Mouse (Mus musculus): ENCODE results near the gene Nus1. TPM values are rescaled to one million over a fixed set of nuclear protein-coding genes. Genes with fewer than 3 reads are reported as not detected.

Nus1 gene
- polyA plus RNA-seq, 1 experiment from 2014 or later = 12.9 TPM

DNA sequence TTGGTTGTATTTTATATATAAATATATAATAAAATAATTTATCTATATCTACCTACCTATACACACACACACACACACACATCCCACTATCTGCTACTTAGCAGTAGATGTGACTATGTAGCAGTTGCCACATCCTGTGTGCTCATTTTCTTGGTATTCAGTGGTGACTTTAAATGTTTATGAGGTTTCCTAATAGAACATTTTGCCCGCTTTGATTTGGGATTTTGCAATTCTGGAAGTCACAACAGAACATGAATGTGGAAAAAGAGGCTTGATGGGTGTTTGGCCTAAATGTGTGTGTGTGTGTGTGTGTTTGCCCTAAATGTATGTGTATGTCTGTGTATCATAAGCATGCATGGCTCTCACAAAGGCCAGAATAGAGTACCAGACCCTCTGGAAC, 33.8 kb upstream of the Nus1 start:
- Histone ChIP-seq H3K4me2 (ENCODE audit: low read depth, low read length) (no peak overlapping the region), H3K4me3 (ENCODE audit: low read length) (no peak overlapping the region), H3K27ac (ENCODE audit: low read length) (no peak overlapping the region), H3K9ac (ENCODE audit: low read depth, low read length) (no peak overlapping the region), H3K27me3 (replicated peaks; ENCODE audit: control insufficient read depth, insufficient read depth, low read length) (no peaks in the 10 kb centered on the region), H3K9me3 (ENCODE audit: control insufficient read depth, low read length) (no peaks in the 10 kb centered on the region), H3K36me3 (ENCODE audit: control insufficient read depth, insufficient read depth, low read length) (no peaks in the 10 kb centered on the region), H3K4me1 (ENCODE audit: control insufficient read depth, insufficient read depth, low read length) (peaks cover 5% of the 10 kb centered on the region; the same call in 1 of the 2 replicates)
- 96% methylated on average over 1 of the region's 1 CpGs for WGBS
- ATAC-seq = no peak

DNA sequence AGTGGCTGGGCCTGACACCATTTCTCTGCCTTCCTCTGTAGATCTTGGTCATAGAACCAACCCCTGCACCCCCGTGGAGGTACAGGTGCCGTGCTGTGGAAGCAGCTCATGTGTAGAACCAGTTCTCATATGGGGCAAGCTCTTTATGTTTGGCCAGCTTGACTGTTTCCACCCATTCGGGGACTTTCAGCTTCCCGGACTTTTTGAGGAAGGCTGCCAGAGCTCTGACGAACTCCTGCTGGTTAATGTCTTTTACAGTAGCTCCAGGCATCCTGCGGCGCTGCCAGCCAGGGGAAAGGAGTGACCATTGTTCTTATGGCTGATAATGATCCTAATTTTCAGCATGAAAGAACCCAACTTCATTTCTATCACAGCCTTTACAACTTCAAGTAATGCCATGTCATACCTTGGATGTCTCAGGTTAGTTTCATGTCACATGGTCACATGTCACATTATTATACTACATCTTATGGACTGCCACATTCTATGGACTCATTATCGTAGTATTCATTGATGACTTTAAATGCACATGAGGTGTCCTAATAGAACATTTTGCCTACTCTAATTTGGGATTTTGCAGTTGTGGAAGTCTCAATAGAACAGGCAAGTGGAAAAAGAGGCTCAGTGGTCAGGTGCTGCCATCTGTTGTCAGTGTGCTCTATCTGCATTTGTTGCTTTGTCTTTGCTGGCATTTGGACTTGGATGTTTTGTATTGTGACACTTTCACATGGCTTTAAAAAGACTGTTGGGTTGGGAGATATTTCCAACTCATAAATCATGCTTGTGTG, 32.3 kb upstream of the Nus1 start:
- WGBS = 46% methylated on average over 8 of the region's 8 CpGs
- ATAC-seq = no peak
- Histone ChIP-seq H3K4me3 (ENCODE audit: low read length) (no peak overlapping the region), H3K9ac (ENCODE audit: low read depth, low read length) (no peak overlapping the region), H3K36me3 (ENCODE audit: control insufficient read depth, insufficient read depth, low read length) (no peaks in the 10 kb centered on the region), H3K4me2 (ENCODE audit: low read depth, low read length) (no peak overlapping the region), H3K27me3 (replicated peaks; ENCODE audit: control insufficient read depth, insufficient read depth, low read length) (no peaks in the 10 kb centered on the region), H3K27ac (ENCODE audit: low read length) (no peak overlapping the region), H3K4me1 (ENCODE audit: control insufficient read depth, insufficient read depth, low read length) (peaks cover 5% of the 10 kb centered on the region; the same call in 1 of the 2 replicates), H3K9me3 (ENCODE audit: control insufficient read depth, low read length) (no peaks in the 10 kb centered on the region)

GRCm38 (mm10) chr10:52387192-52387591, 30.2 kb upstream of the Nus1 start:
- Histone ChIP-seq H3K4me1 (ENCODE audit: control insufficient read depth, insufficient read depth, low read length) (peaks cover 8% of the 10 kb centered on the region; the same call in 1 of the 2 replicates), H3K4me3 (ENCODE audit: low read length) (no peak overlapping the region), H3K9ac (ENCODE audit: low read depth, low read length) (no peak overlapping the region), H3K27ac (ENCODE audit: low read length) (no peak overlapping the region), H3K36me3 (ENCODE audit: control insufficient read depth, insufficient read depth, low read length) (no peaks in the 10 kb centered on the region), H3K9me3 (ENCODE audit: control insufficient read depth, low read length) (no peaks in the 10 kb centered on the region), H3K27me3 (replicated peaks; ENCODE audit: control insufficient read depth, insufficient read depth, low read length) (no peaks in the 10 kb centered on the region), H3K4me2 (ENCODE audit: low read depth, low read length) (no peak overlapping the region)
- no peak for ATAC-seq
- 60% methylated on average over 4 of the region's 4 CpGs for WGBS

- no peak within 1 kb of the TSS for H3K9ac ChIP-seq (ENCODE audit: low read depth, low read length)
- no peak within 1 kb of the TSS for H3K4me3 ChIP-seq (ENCODE audit: low read length)
- H3K36me3 ChIP-seq (ENCODE audit: control insufficient read depth, insufficient read depth, low read length) = no peaks in the 10 kb centered on the region
- ATAC-seq = no peak
- no peaks in the 10 kb centered on the region for H3K9me3 ChIP-seq (ENCODE audit: control insufficient read depth, low read length)
- H3K27me3 ChIP-seq (replicated peaks; ENCODE audit: control insufficient read depth, insufficient read depth, low read length) = no peaks in the 10 kb centered on the region
- H3K27ac ChIP-seq (ENCODE audit: low read length) = no peak within 1 kb of the TSS
- no peak within 1 kb of the TSS for H3K4me2 ChIP-seq (ENCODE audit: low read depth, low read length)
- H3K4me1 ChIP-seq (ENCODE audit: control insufficient read depth, insufficient read depth, low read length) = 0 out of 2 replicates have a peak, but pooled peaks cover 3% of the 10 kb centered on the region
- 80% methylated on average over 5 of the region's 5 CpGs for whole genome bisulfite sequencing
Observed at GRCm38 (mm10) chr10:52388922-52389430, 28.4 kb upstream of the Nus1 start, which contains the start of gene Nepn. TSS of gene Nepn (plus strand) at chr10:52388972.

GRCm38 (mm10) chr10:52389438-52389837, 27.9 kb upstream of the Nus1 start:
- Histone ChIP-seq H3K4me2 (ENCODE audit: low read depth, low read length) (no peak overlapping the region), H3K9me3 (ENCODE audit: control insufficient read depth, low read length) (no peaks in the 10 kb centered on the region), H3K4me3 (ENCODE audit: low read length) (no peak overlapping the region), H3K4me1 (ENCODE audit: control insufficient read depth, insufficient read depth, low read length) (0 out of 2 replicates have a peak, but pooled peaks cover 3% of the 10 kb centered on the region), H3K27me3 (replicated peaks; ENCODE audit: control insufficient read depth, insufficient read depth, low read length) (no peaks in the 10 kb centered on the region), H3K27ac (ENCODE audit: low read length) (no peak overlapping the region), H3K36me3 (ENCODE audit: control insufficient read depth, insufficient read depth, low read length) (no peaks in the 10 kb centered on the region), H3K9ac (ENCODE audit: low read depth, low read length) (no peak overlapping the region)
- ATAC-seq = no peak
- WGBS = 76% methylated on average over 3 of the region's 3 CpGs

- Histone ChIP-seq H3K27ac (ENCODE audit: low read length) (no peak overlapping the region), H3K9me3 (ENCODE audit: control insufficient read depth, low read length) (no peaks in the 10 kb centered on the region), H3K4me3 (ENCODE audit: low read length) (no peak overlapping the region), H3K36me3 (ENCODE audit: control insufficient read depth, insufficient read depth, low read length) (no peaks in the 10 kb centered on the region), H3K4me2 (ENCODE audit: low read depth, low read length) (no peak overlapping the region), H3K27me3 (replicated peaks; ENCODE audit: control insufficient read depth, insufficient read depth, low read length) (no peaks in the 10 kb centered on the region), H3K9ac (ENCODE audit: low read depth, low read length) (no peak overlapping the region), H3K4me1 (ENCODE audit: control insufficient read depth, insufficient read depth, low read length) (0 out of 2 replicates have a peak, but pooled peaks cover 3% of the 10 kb centered on the region)
- 44% methylated on average over 2 of the region's 2 CpGs for WGBS
- peak; percentile 26; the same call in 1 of the 2 replicates for ATAC-seq
Observed at GRCm38 (mm10) chr10:52391208-52391607, 26.1 kb upstream of the Nus1 start.

DNA sequence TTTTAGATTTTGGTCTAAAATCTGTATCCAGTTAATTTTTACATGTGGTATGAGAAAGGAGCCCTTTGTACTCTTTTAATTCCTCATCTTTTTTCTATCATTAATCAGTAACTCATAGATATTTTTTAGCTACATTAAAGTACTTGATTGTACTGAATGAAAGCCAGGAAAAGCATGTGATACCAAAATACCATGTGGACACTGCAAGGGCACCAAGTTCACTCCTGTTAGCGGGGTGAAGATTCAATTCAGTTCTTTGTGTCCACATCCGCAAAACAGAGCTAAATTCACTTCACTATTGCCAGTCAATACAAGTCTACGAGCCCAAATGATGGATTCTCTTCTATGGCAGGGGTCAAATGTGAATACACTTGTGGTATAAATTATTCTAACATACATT, 20.7 kb upstream of the Nus1 start:
- Histone ChIP-seq H3K27ac (ENCODE audit: low read length) (no peak overlapping the region), H3K9me3 (ENCODE audit: control insufficient read depth, low read length) (no peaks in the 10 kb centered on the region), H3K4me1 (ENCODE audit: control insufficient read depth, insufficient read depth, low read length) (no peaks in the 10 kb centered on the region), H3K9ac (ENCODE audit: low read depth, low read length) (no peak overlapping the region), H3K36me3 (ENCODE audit: control insufficient read depth, insufficient read depth, low read length) (no peaks in the 10 kb centered on the region), H3K4me3 (ENCODE audit: low read length) (no peak overlapping the region), H3K27me3 (replicated peaks; ENCODE audit: control insufficient read depth, insufficient read depth, low read length) (no peaks in the 10 kb centered on the region), H3K4me2 (ENCODE audit: low read depth, low read length) (no peak overlapping the region)
- ATAC-seq = no peak
- WGBS = 82% methylated on average over 3 of the region's 3 CpGs

DNA sequence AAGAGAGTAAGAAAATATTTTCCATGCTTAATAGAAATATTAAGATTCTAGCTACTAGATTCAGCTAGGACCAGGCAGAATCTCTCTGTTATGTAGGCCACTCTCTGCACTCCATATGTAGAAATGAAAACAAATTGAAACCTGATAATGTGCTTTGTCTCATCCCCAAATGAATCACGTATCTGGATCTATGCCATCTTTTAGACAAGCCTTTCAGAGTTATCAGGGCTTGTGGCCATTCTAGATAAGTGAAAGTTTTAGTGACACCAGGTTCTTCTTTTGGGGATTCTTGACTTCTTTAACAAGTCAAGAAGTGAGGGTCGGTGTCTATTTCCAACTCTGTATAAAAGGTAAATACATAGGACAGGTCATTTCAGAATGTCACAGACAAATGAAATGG, 18.6 kb upstream of the Nus1 start:
- no peak for ATAC-seq
- Histone ChIP-seq H3K36me3 (ENCODE audit: control insufficient read depth, insufficient read depth, low read length) (no peaks in the 10 kb centered on the region), H3K9ac (ENCODE audit: low read depth, low read length) (no peak overlapping the region), H3K27ac (ENCODE audit: low read length) (no peak overlapping the region), H3K4me3 (ENCODE audit: low read length) (no peak overlapping the region), H3K27me3 (replicated peaks; ENCODE audit: control insufficient read depth, insufficient read depth, low read length) (no peaks in the 10 kb centered on the region), H3K4me2 (ENCODE audit: low read depth, low read length) (no peak overlapping the region), H3K9me3 (ENCODE audit: control insufficient read depth, low read length) (no peaks in the 10 kb centered on the region), H3K4me1 (ENCODE audit: control insufficient read depth, insufficient read depth, low read length) (no peaks in the 10 kb centered on the region)
- WGBS = 82% methylated on average over 2 of the region's 2 CpGs

DNA sequence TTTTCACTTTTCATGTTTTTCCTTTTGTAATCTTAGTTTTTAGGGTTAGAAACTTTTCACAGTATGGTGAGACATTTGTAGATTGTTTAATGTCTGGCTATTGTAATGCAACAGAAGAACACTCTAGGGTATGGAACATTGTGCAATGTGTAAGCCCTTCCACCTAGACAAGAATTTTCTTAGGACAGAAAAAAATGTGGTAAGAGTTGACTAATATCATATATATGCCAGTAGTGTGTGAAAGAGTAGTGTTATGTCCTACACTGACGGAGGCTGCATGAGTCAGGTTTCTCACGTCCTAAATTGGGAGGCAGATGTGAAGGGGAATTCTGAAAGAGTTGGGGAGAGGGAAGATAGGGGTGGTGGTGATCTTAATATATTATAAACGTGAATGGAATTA, 17.6 kb upstream of the Nus1 start:
- H3K4me3 ChIP-seq (ENCODE audit: low read length) = no peak overlapping the region
- no peak overlapping the region for H3K4me2 ChIP-seq (ENCODE audit: low read depth, low read length)
- no peak overlapping the region for H3K27ac ChIP-seq (ENCODE audit: low read length)
- no peak for ATAC-seq
- no peaks in the 10 kb centered on the region for H3K4me1 ChIP-seq (ENCODE audit: control insufficient read depth, insufficient read depth, low read length)
- no peak overlapping the region for H3K9ac ChIP-seq (ENCODE audit: low read depth, low read length)
- H3K36me3 ChIP-seq (ENCODE audit: control insufficient read depth, insufficient read depth, low read length) = no peaks in the 10 kb centered on the region
- WGBS = 71% methylated on average over 3 of the region's 3 CpGs
- no peaks in the 10 kb centered on the region for H3K9me3 ChIP-seq (ENCODE audit: control insufficient read depth, low read length)
- no peaks in the 10 kb centered on the region for H3K27me3 ChIP-seq (replicated peaks; ENCODE audit: control insufficient read depth, insufficient read depth, low read length)
